Mouse (Mus musculus): Measurements from ENCODE around the gene Olfr1480. TPM values are rescaled to one million over a fixed set of nuclear protein-coding genes. Genes with fewer than 3 reads are reported as not detected.

Olfr1480 gene
- polyA plus RNA-seq (2017; shearing (Covaris generic)) = not detected

GRCm38 (mm10) chr19:13527613-13528012, at the start of gene Olfr1480:
Olfr1480 (plus strand) TSS chr19:13527913.

GRCm38 (mm10) chr19:13480096-13480495, 47.6 kb upstream of the Olfr1480 start, which contains the start of gene Olfr1475:
Olfr1475 (minus strand) TSS chr19:13480196.

GRCm38 (mm10) chr19:13500246-13500645, 27.5 kb upstream of the Olfr1480 start, which contains the start of gene Olfr1477:
Olfr1477 (plus strand) TSS chr19:13500546.

Other genes with a start within 250 kb of the Olfr1480 start
- not detected for gene Olfr1465, start 212.4 kb upstream of the Olfr1480 start, polyA plus RNA-seq (2017; shearing (Covaris generic))
- gene Olfr1466, start 189.1 kb upstream of the Olfr1480 start, polyA plus RNA-seq (2017; shearing (Covaris generic)) = not detected
- gene Olfr1467, start 165.7 kb upstream of the Olfr1480 start, polyA plus RNA-seq (2017; shearing (Covaris generic)) = 0.10 TPM
- 0.12 TPM for gene Olfr1469, start 120.1 kb upstream of the Olfr1480 start, polyA plus RNA-seq (2017; shearing (Covaris generic))
- gene Olfr1471, start 84.5 kb upstream of the Olfr1480 start, polyA plus RNA-seq (2017; shearing (Covaris generic)) = 0.12 TPM
- not detected for gene Olfr1472, start 71.8 kb upstream of the Olfr1480 start, polyA plus RNA-seq (2017; shearing (Covaris generic))
- not detected for gene Olfr1474, start 58.3 kb upstream of the Olfr1480 start, polyA plus RNA-seq (2017; shearing (Covaris generic))
- gene Olfr1475, start 47.7 kb upstream of the Olfr1480 start, polyA plus RNA-seq (2017; shearing (Covaris generic)) = not detected
- 0.20 TPM for gene Olfr1477, start 27.4 kb upstream of the Olfr1480 start, polyA plus RNA-seq (2017; shearing (Covaris generic))
- not detected for gene Olfr1484, start 55.6 kb downstream of the Olfr1480 start, polyA plus RNA-seq (2017; shearing (Covaris generic))
- gene Olfr1487, start 89.5 kb downstream of the Olfr1480 start, polyA plus RNA-seq (2017; shearing (Covaris generic)) = not detected
- 0.06 TPM for gene Olfr1489, start 103.7 kb downstream of the Olfr1480 start, polyA plus RNA-seq (2017; shearing (Covaris generic))
- gene Olfr1490, start 123.2 kb downstream of the Olfr1480 start, polyA plus RNA-seq (2017; shearing (Covaris generic)) = 0.40 TPM
- not detected for gene Olfr1491, start 169.4 kb downstream of the Olfr1480 start, polyA plus RNA-seq (2017; shearing (Covaris generic))
- gene Olfr1493-ps1, start 195.4 kb downstream of the Olfr1480 start, polyA plus RNA-seq (2017; shearing (Covaris generic)) = 0.28 TPM
- not detected for gene Olfr1494, start 211.8 kb downstream of the Olfr1480 start, polyA plus RNA-seq (2017; shearing (Covaris generic))
- not detected for gene Olfr1495, start 236.7 kb downstream of the Olfr1480 start, polyA plus RNA-seq (2017; shearing (Covaris generic))
- not detected for gene Olfr1496, start 250.0 kb downstream of the Olfr1480 start, polyA plus RNA-seq (2017; shearing (Covaris generic))

Data from effector memory CD4-positive, alpha-beta T cell, adult 7 months (primary cell).